Mouse (Mus musculus): ENCODE data around the gene Afdn. TPM values are rescaled to one million over a fixed set of nuclear protein-coding genes. Genes with fewer than 3 reads are reported as not detected.
"Not testable (repeated sequence)": the region's sequence is repeated elsewhere in the genome, so short reads cannot be mapped to it uniquely, and the experiment has no call there.

The Afdn gene
- total RNA-seq, 2 experiments from 2014 or later: 103 to 152 TPM

- no peak for DNase-seq
Measured at GRCm38 (mm10) chr17:13777676-13778075, 17.3 kb downstream of the Afdn start.

DNA sequence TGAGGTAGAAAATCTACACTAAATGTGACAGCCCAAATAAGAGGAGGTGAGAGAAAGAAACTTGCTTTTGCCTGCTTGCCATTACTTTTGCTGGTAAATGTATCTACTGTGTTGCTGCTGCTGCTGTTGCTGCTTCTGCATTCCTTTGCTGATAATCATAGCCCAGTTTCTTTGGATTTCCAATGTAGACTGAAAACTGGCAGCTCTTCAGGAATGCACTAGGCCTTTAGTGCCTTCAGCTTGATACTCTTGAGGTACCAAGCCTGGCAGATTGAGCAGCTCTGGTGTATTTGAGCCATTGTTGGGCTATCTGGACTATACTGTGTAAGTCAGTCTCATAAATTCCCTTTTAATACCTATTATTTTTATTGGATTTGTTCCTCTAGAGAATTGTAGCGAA lies 18.5 kb downstream of the Afdn start:
- no peak for DNase-seq

- DNase-seq: no peak
Measured at GRCm38 (mm10) chr17:13781948-13782347, 21.6 kb downstream of the Afdn start.

GRCm38 (mm10) chr17:13783469-13783868 lies 23.1 kb downstream of the Afdn start:
- DNase-seq: no peak

- DNase-seq: not testable (repeated sequence)
Measured at GRCm38 (mm10) chr17:13790033-13790432, 29.7 kb downstream of the Afdn start.

DNA sequence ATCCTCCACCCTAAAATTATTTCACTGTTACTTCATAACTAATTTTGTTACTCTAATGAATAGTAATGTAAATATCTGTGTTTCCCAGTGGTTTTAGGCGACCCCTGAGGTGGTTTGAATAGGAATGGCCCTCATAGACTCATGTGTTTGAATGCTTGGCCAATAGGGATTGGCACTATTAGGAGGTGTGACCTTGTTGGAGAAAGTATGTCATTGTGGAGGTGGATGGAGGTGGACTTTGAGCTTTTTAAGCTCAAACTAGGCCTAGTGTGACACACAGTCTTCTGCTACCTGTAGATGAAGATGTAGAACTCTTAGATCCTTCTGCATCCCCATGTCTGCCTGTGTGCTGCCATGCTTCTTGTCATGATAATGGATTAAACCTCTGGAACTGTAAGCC lies 37.4 kb downstream of the Afdn start:
- no peak for DNase-seq

DNA sequence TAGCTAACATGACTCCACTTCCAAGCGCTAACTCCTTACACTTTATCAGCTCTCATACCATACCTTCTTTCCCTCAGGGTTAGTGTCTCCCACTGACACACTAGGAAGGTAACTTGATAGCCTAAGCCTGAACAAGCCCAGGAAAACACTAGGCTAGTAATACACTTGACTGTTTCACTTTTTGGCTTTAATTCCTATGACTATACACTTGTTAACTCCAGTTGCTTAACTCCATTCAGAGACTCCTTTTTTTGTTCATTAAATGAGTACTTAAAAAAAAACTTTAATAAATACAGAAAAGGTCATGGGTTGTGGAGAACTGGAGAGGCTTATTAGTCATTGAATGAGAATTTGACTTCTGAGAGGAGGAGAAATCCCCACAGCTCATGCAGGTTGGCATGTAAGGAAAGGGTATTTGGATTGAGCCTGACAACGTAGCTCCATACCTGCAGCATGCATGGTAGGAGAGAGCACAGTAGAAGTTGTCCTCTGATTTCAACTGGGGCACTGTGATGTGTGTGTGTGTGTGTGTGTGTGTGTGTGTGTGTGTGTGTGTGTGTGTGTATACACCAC lies 42.6 kb downstream of the Afdn start:
- no peak for DNase-seq

DNA sequence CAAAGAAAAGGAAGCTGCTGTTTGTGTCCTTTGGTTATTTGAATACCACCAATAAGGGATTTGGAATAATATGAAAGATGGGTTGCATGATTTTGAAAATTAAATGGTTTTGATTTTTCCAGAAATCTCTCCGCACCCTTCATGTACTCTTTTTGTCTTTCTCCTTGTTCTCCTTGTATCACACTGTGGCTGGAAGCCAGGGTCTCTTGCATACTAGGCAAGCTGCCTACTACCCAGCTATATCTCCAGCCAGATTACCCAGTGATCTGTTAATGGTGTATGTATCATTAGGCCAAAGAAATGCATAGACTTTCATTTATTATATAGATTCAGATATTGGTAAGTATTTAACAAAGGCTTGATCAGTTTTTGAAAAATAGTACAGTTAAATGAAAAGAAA lies 45.7 kb downstream of the Afdn start:
- peak; percentile 34 for DNase-seq

GRCm38 (mm10) chr17:13817789-13818188 lies 57.5 kb downstream of the Afdn start:
- no peak for DNase-seq

GRCm38 (mm10) chr17:13819342-13819741 lies 59.0 kb downstream of the Afdn start:
- no peak for DNase-seq

DNA sequence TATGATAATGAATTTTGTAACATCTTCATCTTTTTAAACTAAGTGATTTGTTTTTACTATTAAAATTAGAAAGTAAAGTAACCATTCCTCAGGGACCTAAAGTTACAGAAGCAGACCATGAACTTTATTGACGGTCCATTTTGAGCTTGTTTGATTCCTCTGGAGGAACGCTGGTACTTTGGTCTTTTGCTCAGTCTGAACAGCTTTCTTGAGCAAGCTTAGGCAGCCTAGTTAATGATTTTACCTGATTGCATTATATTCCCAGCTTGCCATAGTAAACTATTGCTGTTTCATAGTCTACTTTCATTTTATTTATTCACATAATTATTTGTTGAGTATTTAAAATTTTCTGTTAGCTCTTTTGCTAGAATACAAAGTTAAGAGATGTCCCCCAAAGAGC lies 60.3 kb downstream of the Afdn start:
- no peak for DNase-seq

DNA sequence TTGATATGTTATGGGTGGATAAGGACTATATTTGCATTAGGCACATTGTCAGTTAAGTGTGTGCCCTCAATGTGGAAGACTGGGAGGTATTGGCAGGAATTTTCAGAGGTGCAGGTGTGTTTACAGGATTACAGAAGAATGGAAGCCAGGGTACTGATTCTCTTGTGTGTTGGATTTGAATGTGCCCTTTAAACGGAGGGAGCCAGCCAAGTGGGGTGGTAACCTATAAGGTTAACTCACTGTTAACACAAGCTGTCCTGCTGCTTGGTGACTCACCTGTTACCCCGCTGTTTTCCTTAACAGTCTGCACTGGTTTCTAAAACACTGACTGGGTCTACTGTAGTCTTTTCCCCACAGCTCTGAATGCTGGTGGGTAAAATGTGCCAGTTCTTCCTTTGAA lies 65.1 kb downstream of the Afdn start:
- DNase-seq: no peak

DNA sequence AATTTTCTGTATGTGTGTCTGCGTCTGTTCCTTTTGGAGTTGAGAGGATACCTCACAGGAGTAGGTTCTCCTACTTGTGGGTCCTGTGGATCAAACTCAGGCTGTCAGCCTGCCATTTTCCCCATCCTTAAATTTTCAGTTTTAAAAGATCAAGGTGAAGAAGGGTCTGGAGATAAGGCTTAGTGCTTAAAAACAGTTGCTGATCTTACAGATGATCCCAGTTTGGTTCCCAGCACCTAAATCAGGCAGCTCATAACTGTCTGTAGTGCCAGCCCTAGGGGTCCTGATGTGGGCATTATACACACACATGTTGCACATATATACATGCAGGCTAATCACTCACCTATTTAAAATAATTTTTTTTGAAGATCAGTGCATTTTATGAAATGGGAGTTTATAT lies 69.9 kb downstream of the Afdn start:
- no peak for DNase-seq

DNA sequence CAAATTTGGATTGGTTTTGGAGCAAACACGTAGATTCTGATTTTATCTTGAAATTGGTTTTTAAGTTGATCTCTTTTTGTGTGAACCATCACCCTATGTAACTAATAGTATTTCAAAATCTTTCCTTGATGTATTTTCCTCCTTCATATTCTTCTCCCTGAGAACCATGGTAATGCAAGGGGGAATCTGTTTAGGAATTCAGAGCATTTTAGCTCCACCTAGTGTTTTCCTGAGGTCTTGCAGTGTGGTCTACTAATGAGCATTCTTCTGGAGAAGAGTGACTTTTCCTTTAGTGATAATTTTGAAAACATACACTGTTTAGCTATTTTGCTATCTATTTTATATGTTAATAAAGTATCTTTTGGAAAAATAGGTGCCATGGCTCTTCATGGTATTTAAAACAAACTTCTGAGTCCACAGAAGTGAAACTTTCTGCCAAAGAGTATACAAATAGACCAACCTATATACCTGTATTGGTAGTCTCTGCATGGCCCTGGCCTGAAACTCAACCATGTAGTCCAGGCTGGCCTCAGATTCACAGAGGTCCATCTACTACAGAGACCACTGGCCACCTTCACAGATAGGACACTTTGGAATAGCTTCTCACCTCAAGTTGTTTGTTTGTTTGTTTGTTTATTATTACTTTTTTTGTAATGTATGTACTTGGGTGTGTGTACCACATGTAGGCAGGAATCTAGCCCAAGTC lies 70.5 kb downstream of the Afdn start:
- DNase-seq: peak; percentile 56

DNA sequence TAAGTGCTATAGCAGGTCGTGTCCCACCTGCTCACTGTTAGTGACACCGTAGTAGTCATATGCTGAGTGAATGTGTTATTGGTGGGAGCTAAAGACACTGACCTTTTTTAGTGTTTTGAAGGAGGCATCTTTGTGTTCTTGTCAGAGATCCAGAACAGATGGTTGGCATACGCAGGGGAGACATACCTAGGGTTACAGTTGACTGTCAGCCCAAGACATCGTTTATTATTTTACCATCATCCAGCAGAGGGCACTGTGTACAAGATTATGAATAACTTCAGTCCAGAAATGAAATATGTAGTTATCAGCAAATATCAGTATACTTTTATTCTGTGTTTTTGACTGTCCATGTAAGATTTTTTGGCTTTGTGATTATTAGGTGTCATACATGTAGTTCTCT lies 75.5 kb downstream of the Afdn start:
- DNase-seq: peak; percentile 21

DNA sequence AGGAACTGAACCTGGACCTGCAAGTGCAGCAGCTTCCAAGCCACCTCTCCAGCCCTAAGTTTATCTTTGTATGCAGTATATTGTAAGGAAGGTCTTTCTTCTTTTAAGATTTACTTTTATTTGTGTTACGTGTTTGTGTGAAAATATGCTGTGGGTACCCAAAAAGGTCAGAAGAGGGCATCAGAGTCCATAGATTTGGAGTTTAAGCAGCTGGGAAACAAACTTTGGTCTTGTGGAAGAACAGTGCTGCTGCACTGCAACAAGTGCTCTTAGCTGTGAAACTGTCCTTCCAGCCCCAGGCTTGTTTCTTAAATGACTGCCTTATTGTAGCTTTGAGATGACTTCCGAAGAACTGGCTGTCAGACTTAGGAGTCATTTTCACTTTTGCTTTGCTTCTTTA lies 89.8 kb downstream of the Afdn start:
- DNase-seq: peak; percentile 22

GRCm38 (mm10) chr17:13853883-13854282 lies 93.5 kb downstream of the Afdn start:
- DNase-seq: not testable (repeated sequence)

DNA sequence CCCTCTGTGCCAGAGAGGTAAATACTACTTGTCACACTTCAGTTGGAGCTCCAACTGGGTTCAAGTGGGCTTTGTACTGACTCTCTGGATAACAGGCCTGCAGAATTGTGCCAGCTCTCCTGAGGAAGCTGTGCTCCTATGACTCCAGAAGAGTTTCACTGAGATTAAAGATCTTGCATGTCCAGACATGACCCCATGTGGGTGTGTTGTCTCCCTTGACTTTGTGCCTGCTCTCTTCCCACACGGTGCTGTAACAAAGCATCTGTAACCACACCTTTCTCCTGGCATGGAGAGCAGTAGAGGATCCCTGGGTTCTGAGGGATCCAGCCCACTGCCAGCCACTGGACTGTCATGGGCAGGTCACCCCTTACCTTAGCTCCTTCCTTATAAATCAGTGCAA lies 95.1 kb downstream of the Afdn start:
- DNase-seq: no peak

GRCm38 (mm10) chr17:13856429-13857090 lies 96.2 kb downstream of the Afdn start:
- DNase-seq: no peak

- DNase-seq: no peak
Measured at GRCm38 (mm10) chr17:13865340-13865739, 105.0 kb downstream of the Afdn start.

DNA sequence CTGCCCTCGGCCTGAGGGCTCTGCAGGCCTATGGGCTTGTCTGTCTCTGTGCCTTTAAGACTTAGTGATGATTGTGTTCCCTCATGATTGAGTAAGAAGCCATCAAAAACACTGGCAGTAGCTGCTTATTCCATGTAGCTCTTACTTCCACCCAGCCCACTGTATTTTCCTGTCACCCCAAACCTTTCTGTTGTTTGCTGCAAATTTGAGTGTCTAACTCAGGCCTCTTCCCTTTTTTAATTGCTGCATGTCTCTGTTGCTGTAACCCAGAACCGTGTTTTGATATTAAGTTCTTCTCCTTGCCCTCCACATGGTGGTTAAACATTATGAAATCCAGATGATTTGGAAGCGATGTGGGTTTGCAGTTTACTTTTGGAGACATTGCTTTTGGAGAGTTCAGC lies 106.6 kb downstream of the Afdn start:
- no peak for DNase-seq

- DNase-seq: peak; percentile 25
Measured at GRCm38 (mm10) chr17:13867475-13867874, 107.1 kb downstream of the Afdn start.

- no peak for DNase-seq
Measured at GRCm38 (mm10) chr17:13870236-13870635, 109.9 kb downstream of the Afdn start.

DNA sequence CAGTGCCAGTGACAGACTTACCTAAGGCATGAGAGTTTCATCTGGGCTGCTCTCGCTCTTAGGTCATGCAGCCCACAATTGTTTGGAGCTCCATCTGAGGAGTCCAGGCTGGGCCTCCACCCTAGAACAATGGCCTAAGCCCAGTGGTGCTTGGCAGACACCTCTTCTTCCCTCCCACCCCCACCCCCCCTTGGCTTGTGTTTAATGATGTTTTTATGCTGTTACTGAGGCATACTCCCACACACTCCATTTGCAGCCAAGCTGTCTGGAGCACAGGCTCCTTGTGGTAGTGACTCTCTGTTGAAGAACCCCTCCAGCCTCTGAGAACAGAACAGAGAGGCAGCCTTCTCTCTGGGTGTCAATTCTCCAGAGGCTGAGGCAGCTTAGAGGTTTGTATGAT lies 113.9 kb downstream of the Afdn start:
- DNase-seq: no peak
